ENCODE assay signal across 20 mouse cellular contexts in the genomic region with DNA sequence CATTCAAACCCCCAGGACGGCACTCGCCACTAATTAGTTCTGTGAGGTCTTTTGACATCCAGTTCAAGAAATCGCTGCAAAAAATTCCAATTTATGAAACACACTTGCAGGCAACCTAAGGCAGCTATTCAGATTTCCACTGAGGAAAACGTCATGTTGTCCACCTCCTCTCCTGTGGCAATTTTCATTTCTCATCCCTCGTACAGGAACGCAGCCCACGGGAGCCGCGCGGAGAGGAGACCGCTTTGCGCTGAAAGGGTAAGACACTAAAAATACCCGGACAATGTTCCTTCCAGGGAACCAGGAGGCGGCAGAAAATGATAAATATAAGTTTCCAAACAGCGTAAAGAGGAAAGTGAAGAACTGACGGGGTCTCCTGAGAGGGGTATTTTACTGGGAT. TPM values are rescaled to one million over a fixed set of nuclear protein-coding genes. Genes with fewer than 3 reads are reported as not detected.
DNase-seq lines count a peak whose midpoint lies in the region; ATAC-seq and TF ChIP-seq lines count a peak whose summit lies in the region.
"Had no signal": no experiment of that assay in that cellular context is flagged by ENCODE, and none has a peak within 500 bp of the region (broad histone marks: within the 10 kb centered on the region; RNA-seq: fewer than 3 reads in every experiment).

No protein-coding gene starts in this region.

- intact Hi-C loops in left cerebral cortex, adult 2 months (cut with DNase I), result loop anchor here (1.0 to 5.0 kb wide), 4 partner anchors 80 to 274 kb away; a partner anchor contains a TSS
- intact Hi-C loops in left cerebral cortex, postnatal 4 days (cut with DNase I), result no loop called here

- no peak for TF ChIP-seq POLR2A in brain, embryonic 14.5 days (IDR thresholded peaks at IDR 0.05; ENCODE audit: borderline replicate concordance, extremely low read depth, insufficient read depth, insufficient read length, poor library complexity, severe bottlenecking)

- no peaks in the 10 kb centered on the region for H3K4me1 ChIP-seq in embryonic facial prominence, embryonic 12.5 days
- H3K4me1 ChIP-seq in midbrain, embryonic 13.5 days (replicated peaks), result no peaks in the 10 kb centered on the region
- H3K4me1 ChIP-seq: forebrain, embryonic 12.5 days; heart, embryonic 12.5 days; midbrain, embryonic 12.5 days had no signal

- ATAC-seq in embryonic facial prominence, embryonic 12.5 days (ENCODE audit: insufficient number of reproducible peaks, insufficient read depth, low FRiP score, low TSS enrichment), result no peak
- no peak for ATAC-seq in midbrain, embryonic 13.5 days
- ATAC-seq: CD4-positive, CD25-positive, alpha-beta regulatory T cell, adult 4 months had no signal

- H3K9me3 ChIP-seq in embryonic facial prominence, embryonic 12.5 days, result no peaks in the 10 kb centered on the region
- H3K9me3 ChIP-seq in midbrain, embryonic 13.5 days, result no peaks in the 10 kb centered on the region
- H3K9me3 ChIP-seq: forebrain, embryonic 12.5 days; midbrain, embryonic 12.5 days had no signal

- peak overlapping the region; percentile 66 for H3K27ac ChIP-seq in left cerebral cortex, adult 2 months
- H3K27ac ChIP-seq in embryonic facial prominence, embryonic 12.5 days, result no peak overlapping the region
- no peak overlapping the region for H3K27ac ChIP-seq in midbrain, embryonic 13.5 days
- H3K27ac ChIP-seq: forebrain, embryonic 12.5 days; midbrain, embryonic 12.5 days had no signal

- 0 out of 2 replicates have a peak overlapping the region, but pooled peaks have one; percentile 9 for H3K4me2 ChIP-seq in embryonic facial prominence, embryonic 12.5 days (replicated peaks)
- H3K4me2 ChIP-seq in midbrain, embryonic 13.5 days (replicated peaks), result no peak overlapping the region
- H3K4me2 ChIP-seq: forebrain, embryonic 12.5 days; heart, embryonic 12.5 days; liver, embryonic 11.5 days; midbrain, embryonic 12.5 days had no signal

- no peak overlapping the region for H3K9ac ChIP-seq in embryonic facial prominence, embryonic 12.5 days
- no peak overlapping the region for H3K9ac ChIP-seq in midbrain, embryonic 13.5 days (replicated peaks)
- H3K9ac ChIP-seq: forebrain, embryonic 12.5 days; heart, embryonic 12.5 days; midbrain, embryonic 12.5 days had no signal

- DNase-seq in left cerebral cortex, adult 2 months (ENCODE audit: extremely low spot score in 1 of 2, low spot score in 2 of 2), result peak; percentile 39 to 58
- DNase-seq in left cerebral cortex, postnatal 4 days, result no peak
- peak; percentile 13 for DNase-seq in brain, embryonic 14.5 days (ENCODE audit: low read depth)
- DNase-seq in right cerebral cortex, postnatal 14 days, result peak; percentile 47
- DNase-seq in B cell, adult 2 months, result no peak
- DNase-seq: cerebellum, adult 9-11 months; kidney, adult 2 months; kidney, postnatal 4 days; lung, adult 2 months; lung, postnatal 4 days; thymus, adult 18-20 months had no signal

- TF ChIP-seq CTCF in left cerebral cortex, adult 2 months (IDR thresholded peaks at IDR 0.05), result no peak
- no peak for TF ChIP-seq CTCF in brain, embryonic 14.5 days (IDR thresholded peaks at IDR 0.05; ENCODE audit: borderline replicate concordance, extremely low read depth, insufficient read depth, insufficient read length)

- H3K4me3 ChIP-seq in left cerebral cortex, adult 2 months, result no peak overlapping the region
- no peak overlapping the region for H3K4me3 ChIP-seq in embryonic facial prominence, embryonic 12.5 days
- H3K4me3 ChIP-seq in midbrain, embryonic 13.5 days (replicated peaks), result no peak overlapping the region
- H3K4me3 ChIP-seq: forebrain, embryonic 12.5 days; heart, embryonic 12.5 days; midbrain, embryonic 12.5 days; myocyte had no signal

- 69% methylated on average over 16 of the region's 16 CpGs for WGBS in embryonic facial prominence, embryonic 12.5 days
- WGBS in midbrain, embryonic 13.5 days, result 82% methylated on average over 16 of the region's 16 CpGs

- no peaks in the 10 kb centered on the region for H3K27me3 ChIP-seq in embryonic facial prominence, embryonic 12.5 days
- no peaks in the 10 kb centered on the region for H3K27me3 ChIP-seq in midbrain, embryonic 13.5 days
- H3K27me3 ChIP-seq: forebrain, embryonic 12.5 days; heart, embryonic 12.5 days; midbrain, embryonic 12.5 days had no signal

- no peaks in the 10 kb centered on the region for H3K36me3 ChIP-seq in embryonic facial prominence, embryonic 12.5 days
- H3K36me3 ChIP-seq in midbrain, embryonic 13.5 days, result 0 out of 2 replicates have a peak, but pooled peaks cover 3% of the 10 kb centered on the region
- H3K36me3 ChIP-seq: forebrain, embryonic 12.5 days; G1E; midbrain, embryonic 12.5 days had no signal

RNA-seq across cellular contexts. Expression of a gene that starts 27.9 kb away (rescaled TPM):
- total RNA-seq in left cerebral cortex, adult 2 months (2021), result 1 to 10 TPM; 6.8 to 7.3 TPM
- total RNA-seq in left cerebral cortex, postnatal 4 days (2021), result 1 to 10 TPM; 2.6 to 2.9 TPM
- polyA plus RNA-seq in brain, embryonic 14.5 days (2012; rRNA removed), result 0.76 and 1.3 TPM in 2 replicates
- 0.10 and 0.24 TPM in 2 replicates for polyA plus RNA-seq in embryonic facial prominence, embryonic 12.5 days (2016; fragmentation: Nextera tagmentation; extraction: Ambion mirVana)
- polyA plus RNA-seq in midbrain, embryonic 13.5 days (2015; fragmentation: Nextera tagmentation; extraction: Ambion mirVana), result 0.50 and 0.52 TPM in 2 replicates
- polyA plus RNA-seq: CD4-positive, CD25-positive, alpha-beta regulatory T cell, adult 4 months; G1E had no signal

Comparison
In these comparisons a context has a peak if more than half of its experiments do, and no peak if none do; other contexts are left out.
1. DNase-seq: peak in left cerebral cortex, adult 2 months (2 of 2), brain, embryonic 14.5 days (single experiment) and right cerebral cortex, postnatal 14 days (single experiment); none in left cerebral cortex, postnatal 4 days (single experiment) and B cell, adult 2 months (0 of 2).